Mouse (Mus musculus) MEL (cell line): Measurements from ENCODE around the gene Far2.

Experiments used
- BHLHE40 ChIP-seq: IDR thresholded peaks from 2 replicates; pipeline ENCODE4 v1.6.1; 2012; ENCODE audit warnings: low read depth, mild to moderate bottlenecking, inconsistent platforms, low read length, improper control_type of control experiment, borderline replicate concordance
- CHD1 ChIP-seq: IDR thresholded peaks from 2 replicates; pipeline ENCODE4 v1.6.1; 2012; ENCODE audit warnings: low read depth, mild to moderate bottlenecking, inconsistent platforms, low read length, improper control_type of control experiment
- CHD2 ChIP-seq: IDR thresholded peaks from 2 replicates; pipeline ENCODE4 v1.6.1; 2011; ENCODE audit warnings: low read length, improper control_type of control experiment
- CTCF ChIP-seq, 3 experiments: IDR thresholded peaks in 2 of 3; conservative IDR thresholded peaks in 1 of 3; 2 replicates each; pipeline ENCODE4 v1.5.1; 2011 to 2012; ENCODE audit warnings: low read length in 3 of 3, low read depth in 2 of 3, mild to moderate bottlenecking in 2 of 3, improper control_type of control experiment in 1 of 3, inconsistent platforms in 1 of 3, mixed read lengths in 1 of 3, moderate library complexity in 1 of 3; ENCODE audit not compliant: control insufficient read depth in 1 of 3, insufficient read depth in 1 of 3, poor library complexity in 1 of 3, severe bottlenecking in 1 of 3
- ELF1 ChIP-seq: IDR thresholded peaks from 2 replicates; pipeline ENCODE4 v1.6.1; 2014; ENCODE audit warnings: low read depth, mild to moderate bottlenecking, inconsistent platforms, low read length, improper control_type of control experiment, moderate library complexity
- EP300 ChIP-seq, 2 experiments: IDR thresholded peaks; 2 replicates each; pipeline ENCODE4 v1.6.1; 2011; ENCODE audit warnings: improper control_type of control experiment in 2 of 2, low read length in 2 of 2, low read depth in 1 of 2, mild to moderate bottlenecking in 1 of 2
- MAFK ChIP-seq: IDR thresholded peaks from 2 replicates; pipeline ENCODE4 v1.6.1; 2011; ENCODE audit warnings: low read depth, mild to moderate bottlenecking, low read length, improper control_type of control experiment, borderline replicate concordance
- POLR2A ChIP-seq, 2 experiments: IDR thresholded peaks; 2 replicates each; pipeline ENCODE4 v1.6.1; 2011 to 2012; ENCODE audit warnings: low read length in 2 of 2, mild to moderate bottlenecking in 2 of 2, control low read depth in 1 of 2, improper control_type of control experiment in 1 of 2, low read depth in 1 of 2, moderate library complexity in 1 of 2; ENCODE audit not compliant: control insufficient read depth in 1 of 2, insufficient read depth in 1 of 2, poor library complexity in 1 of 2
- SMC3 ChIP-seq: IDR thresholded peaks from 2 replicates; pipeline ENCODE4 v1.6.1; 2011; ENCODE audit warnings: low read depth, low read length, improper control_type of control experiment
- TAL1 ChIP-seq: IDR thresholded peaks from 2 replicates; pipeline ENCODE4 v1.6.1; 2012; ENCODE audit warnings: mild to moderate bottlenecking, inconsistent platforms, low read length, moderate library complexity, mixed read lengths
- TCF12 ChIP-seq: IDR thresholded peaks from 2 replicates; pipeline ENCODE4 v1.6.1; 2014; ENCODE audit warnings: low read depth, mild to moderate bottlenecking, inconsistent platforms, low read length, improper control_type of control experiment, moderate library complexity
- USF1 ChIP-seq: IDR thresholded peaks from 2 replicates; pipeline ENCODE4 v1.6.1; 2014; ENCODE audit warnings: low read depth, mild to moderate bottlenecking, inconsistent platforms, low read length, improper control_type of control experiment, moderate library complexity
- ZKSCAN1 ChIP-seq: IDR thresholded peaks from 2 replicates; pipeline ENCODE4 v1.6.1; 2012; ENCODE audit warnings: low read depth, mild to moderate bottlenecking, inconsistent platforms, low read length, improper control_type of control experiment, moderate library complexity

DNA sequence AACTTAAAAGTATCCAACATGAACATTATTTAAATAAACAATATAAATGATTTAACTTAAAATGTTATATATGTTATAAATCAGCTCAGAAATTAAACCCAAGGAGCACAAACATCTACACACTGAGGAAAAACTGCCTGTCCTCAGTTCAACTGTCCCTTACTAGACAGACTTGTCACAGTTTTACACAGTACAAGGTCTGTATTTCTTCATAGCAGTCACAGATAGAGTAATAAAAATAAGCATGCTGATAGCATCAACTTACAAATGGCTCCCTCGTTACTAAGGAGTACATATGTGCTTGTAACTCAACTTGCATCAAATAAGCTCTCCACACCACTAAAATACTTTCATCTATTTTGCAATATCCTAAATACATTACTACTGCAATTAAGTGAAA is 158.1 kb downstream of the Far2 start:
- TF ChIP-seq CHD1 (no peak), EP300 (IDR thresholded peaks at IDR 0.05; ENCODE audit: low read depth in 1 of 2, low read length in 2 of 2) (no peak), CTCF (IDR thresholded peaks at IDR 0.05 in 2 of 3, conservative IDR thresholded peaks at IDR 0.05 in 1 of 3; ENCODE audit: control insufficient read depth in 1 of 3, insufficient read depth in 1 of 3, low read depth in 2 of 3, low read length in 3 of 3, poor library complexity in 1 of 3, severe bottlenecking in 1 of 3) (no peak), TCF12 (no peak), ELF1 (no peak), POLR2A (IDR thresholded peaks at IDR 0.05; ENCODE audit: control insufficient read depth in 1 of 2, insufficient read depth in 1 of 2, low read depth in 1 of 2, low read length in 2 of 2, poor library complexity in 1 of 2) (no peak), MAFK (no peak), CHD2 (no peak), USF1 (no peak), ZKSCAN1 (no peak), TAL1 (no peak), BHLHE40 (no peak), SMC3 (no peak)
